Mouse (Mus musculus) olfactory bulb, adult 2 months (tissue): ENCODE data around the gene Casc3.

Experiments
- CTCF ChIP-seq: fragments of 200-500 bp; IDR thresholded peaks from 2 replicates; pipeline ENCODE4 v1.5.1; 2012; ENCODE audit warnings: low read depth, mild to moderate bottlenecking, low read length, moderate library complexity; ENCODE audit not compliant: insufficient read depth
- POLR2A ChIP-seq: fragments of 200-500 bp; IDR thresholded peaks from 2 replicates; pipeline ENCODE4 v1.6.1; 2012; ENCODE audit warnings: mild to moderate bottlenecking, low read depth, low read length, moderate library complexity; ENCODE audit not compliant: insufficient read depth

DNA sequence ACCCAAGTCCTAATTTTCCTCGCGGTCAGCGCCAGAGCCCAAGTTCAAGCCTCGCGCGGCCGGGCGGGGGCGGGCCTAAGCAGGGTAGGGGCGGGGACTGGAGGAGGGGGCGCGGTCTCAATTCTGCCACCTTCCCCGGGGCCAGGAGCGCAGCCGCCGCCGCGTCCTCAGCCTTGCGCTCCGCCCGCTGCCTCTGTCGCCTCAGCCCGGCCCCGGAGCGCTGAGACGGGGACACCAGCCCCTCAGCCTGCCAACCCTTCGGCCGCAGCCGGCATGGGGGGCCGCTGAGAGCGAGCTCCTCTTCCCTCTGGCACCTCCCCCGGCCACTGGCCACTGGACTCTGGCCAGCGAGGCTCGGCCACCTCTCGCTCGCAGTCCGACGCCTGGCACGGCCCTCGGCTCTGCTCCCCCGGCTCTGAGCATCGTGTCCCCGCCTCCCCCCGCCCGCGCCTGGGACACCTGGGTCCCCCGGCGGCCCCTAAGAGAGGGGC is 32.0 kb downstream of the Casc3 start, which contains the start of gene Rapgefl1:
- TF ChIP-seq CTCF (no peak), POLR2A (peak; percentile 82)
